Mouse (Mus musculus): ENCODE data around the gene Smpdl3b.

DNA sequence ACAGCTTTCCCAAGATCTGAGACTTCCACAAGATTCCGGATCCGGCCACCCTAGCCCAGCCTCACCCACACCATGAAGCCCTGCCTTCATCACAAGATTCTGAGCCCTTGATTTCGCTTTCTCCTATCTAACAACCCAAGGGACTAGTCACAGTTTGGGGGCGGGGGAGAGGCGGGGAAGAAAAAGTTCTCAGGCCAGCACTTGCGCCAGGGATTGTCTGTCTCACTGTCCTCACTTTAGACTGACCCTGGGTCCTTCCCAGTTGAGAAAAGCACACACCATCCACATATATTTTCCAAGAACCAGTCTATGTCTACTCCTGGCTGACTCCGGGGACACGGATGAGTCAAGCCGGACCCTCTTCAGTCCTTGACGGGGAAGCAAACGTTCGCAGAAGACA is 25.4 kb downstream of the Smpdl3b start:
- TF ChIP-seq CTCF (IDR thresholded peaks at IDR 0.05; ENCODE audit: low read depth, low read length) (no peak), POLR2A (IDR thresholded peaks at IDR 0.05; ENCODE audit: extremely low read depth, insufficient read depth, low read length) (no peak)
